Mouse (Mus musculus): ENCODE measurements around the gene Ntng1.

The Ntng1 gene

GRCm38 (mm10) chr3:110054125-110054524 lies 89.7 kb downstream of the Ntng1 start:
- DNase-seq = no peak

GRCm38 (mm10) chr3:110048152-110048551 lies 95.7 kb downstream of the Ntng1 start:
- no peak for DNase-seq

- no peak for DNase-seq
Measured at GRCm38 (mm10) chr3:110046750-110047149, 97.1 kb downstream of the Ntng1 start.

GRCm38 (mm10) chr3:110044209-110044608 lies 99.6 kb downstream of the Ntng1 start:
- DNase-seq = no peak

GRCm38 (mm10) chr3:110043641-110044187 lies 100.1 kb downstream of the Ntng1 start:
- DNase-seq = no peak

GRCm38 (mm10) chr3:110022783-110023599 lies 120.8 kb downstream of the Ntng1 start:
- no peak for DNase-seq

- no peak for DNase-seq
Measured at GRCm38 (mm10) chr3:110010870-110011626, 132.8 kb downstream of the Ntng1 start.

GRCm38 (mm10) chr3:110010441-110010840 lies 133.4 kb downstream of the Ntng1 start:
- no peak for DNase-seq

- no peak for DNase-seq
Measured at GRCm38 (mm10) chr3:110000349-110000748, 143.5 kb downstream of the Ntng1 start.

- no peak for DNase-seq
Measured at GRCm38 (mm10) chr3:109995663-109996024, 148.2 kb downstream of the Ntng1 start.

- no peak for DNase-seq
Measured at GRCm38 (mm10) chr3:109994978-109995662, 148.7 kb downstream of the Ntng1 start.

- DNase-seq = no peak
Measured at GRCm38 (mm10) chr3:109984086-109984485, 159.7 kb downstream of the Ntng1 start.

GRCm38 (mm10) chr3:109977614-109978013 lies 166.2 kb downstream of the Ntng1 start:
- DNase-seq = no peak

GRCm38 (mm10) chr3:109975106-109975505 lies 168.7 kb downstream of the Ntng1 start:
- no peak for DNase-seq

GRCm38 (mm10) chr3:109971465-109971864 lies 172.3 kb downstream of the Ntng1 start:
- DNase-seq = no peak

- DNase-seq = no peak
Measured at GRCm38 (mm10) chr3:109970181-109970580, 173.6 kb downstream of the Ntng1 start.

- DNase-seq = no peak
Measured at GRCm38 (mm10) chr3:109962631-109963030, 181.2 kb downstream of the Ntng1 start.

GRCm38 (mm10) chr3:109942960-109943359 lies 200.9 kb downstream of the Ntng1 start:
- no peak for DNase-seq

GRCm38 (mm10) chr3:109937634-109938033 lies 206.2 kb downstream of the Ntng1 start:
- no peak for DNase-seq

- DNase-seq = no peak
Measured at GRCm38 (mm10) chr3:109936275-109936674, 207.5 kb downstream of the Ntng1 start.

- no peak for DNase-seq
Measured at GRCm38 (mm10) chr3:109932261-109932660, 211.6 kb downstream of the Ntng1 start.

GRCm38 (mm10) chr3:109931021-109931420 lies 212.8 kb downstream of the Ntng1 start:
- no peak for DNase-seq

- DNase-seq = no peak
Measured at GRCm38 (mm10) chr3:109923788-109924187, 220.0 kb downstream of the Ntng1 start.
